Mouse (Mus musculus) frontal cortex, postnatal 36 days (tissue): ENCODE results near the gene Gm14419.
"Not testable (repeated sequence)": the region's sequence is repeated elsewhere in the genome, so short reads cannot be mapped to it uniquely, and the experiment has no call there.

Experiments
- DNase-seq, 2 experiments: peaks; one replicate each; pipeline ENCODE4 v3.0.0; 2022; ENCODE audit warnings: low spot score in 2 of 2

Gene Gm14419

GRCm38 (mm10) chr2:177000656-177001055 lies at the start of gene Gm14419:
TSS of gene Gm14419 (plus strand) at chr2:177000956.
- DNase-seq: not testable (repeated sequence)
